Comparison of ENCODE assay signal across 19 mouse cellular contexts in the genomic region with DNA sequence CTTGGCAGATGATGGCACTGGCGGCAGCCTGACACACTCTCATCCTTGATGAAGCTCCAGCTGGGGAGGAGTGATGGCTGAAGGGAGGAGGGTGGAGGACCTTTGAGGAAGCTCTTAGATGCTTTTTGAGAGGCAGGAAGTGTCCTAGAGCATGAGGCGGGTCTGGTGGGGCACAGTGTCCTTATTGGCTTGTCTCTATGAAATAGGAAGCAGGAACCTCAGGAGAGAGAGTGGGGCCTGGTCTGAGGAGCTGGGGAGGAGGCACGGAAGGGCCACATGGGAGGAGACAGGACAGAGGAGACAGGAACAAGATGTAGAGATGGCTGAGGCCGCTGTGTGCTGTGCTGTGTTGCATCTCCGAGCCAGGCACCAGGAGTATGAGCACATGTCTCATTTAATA. TPM values are rescaled to one million over a fixed set of nuclear protein-coding genes. Genes with fewer than 3 reads are reported as not detected.
DNase-seq lines count a peak whose midpoint lies in the region; ATAC-seq lines count a peak whose summit lies in the region.
"Had no signal": no experiment of that assay in that cellular context is flagged by ENCODE, and none has a peak within 500 bp of the region (broad histone marks: within the 10 kb centered on the region; RNA-seq: fewer than 3 reads in every experiment).

No protein-coding gene starts in this region.

- H3K27me3 ChIP-seq in heart, embryonic 11.5 days (ENCODE audit: control insufficient read depth, insufficient read depth, low read length), result no peaks in the 10 kb centered on the region; the same call in 1 of the 2 replicates
- no peaks in the 10 kb centered on the region for H3K27me3 ChIP-seq in heart, embryonic 12.5 days (replicated peaks)
- no peaks in the 10 kb centered on the region for H3K27me3 ChIP-seq in intestine, embryonic 15.5 days (replicated peaks)
- H3K27me3 ChIP-seq: embryonic facial prominence, embryonic 12.5 days; heart, embryonic 13.5 days; limb, embryonic 15.5 days had no signal

- H3K9me3 ChIP-seq in heart, embryonic 11.5 days (replicated peaks; ENCODE audit: control insufficient read depth, low read length), result no peaks in the 10 kb centered on the region; the same call in 1 of the 2 replicates
- peaks cover 8% of the 10 kb centered on the region for H3K9me3 ChIP-seq in heart, embryonic 12.5 days (replicated peaks)
- no peaks in the 10 kb centered on the region for H3K9me3 ChIP-seq in intestine, embryonic 15.5 days
- H3K9me3 ChIP-seq: heart, embryonic 13.5 days; limb, embryonic 15.5 days had no signal

- 69% methylated on average over 5 of the region's 5 CpGs for WGBS in heart, embryonic 11.5 days (ENCODE audit: insufficient replicate concordance)
- 72% methylated on average over 5 of the region's 5 CpGs for WGBS in heart, embryonic 12.5 days
- WGBS in intestine, embryonic 15.5 days, result 69% methylated on average over 5 of the region's 5 CpGs

- no peak overlapping the region for H3K27ac ChIP-seq in heart, embryonic 11.5 days (ENCODE audit: low read depth, low read length)
- H3K27ac ChIP-seq in heart, embryonic 12.5 days (ENCODE audit: poor library complexity, severe bottlenecking), result no peak overlapping the region
- 0 out of 2 replicates have a peak overlapping the region, but pooled peaks have one; percentile 23 for H3K27ac ChIP-seq in brown adipose tissue, adult 24 weeks (replicated peaks; ENCODE audit: low read depth, low read length)
- H3K27ac ChIP-seq in intestine, embryonic 15.5 days, result no peak overlapping the region
- H3K27ac ChIP-seq: embryonic facial prominence, embryonic 12.5 days; heart, embryonic 13.5 days; limb, embryonic 15.5 days; midbrain, embryonic 10.5 days had no signal

- H3K9ac ChIP-seq in heart, embryonic 11.5 days (ENCODE audit: low read depth, low read length), result 0 out of 2 replicates have a peak overlapping the region, but pooled peaks have one; percentile 34
- H3K9ac ChIP-seq in heart, embryonic 12.5 days, result no peak overlapping the region
- no peak overlapping the region for H3K9ac ChIP-seq in intestine, embryonic 15.5 days
- H3K9ac ChIP-seq: embryonic facial prominence, embryonic 12.5 days; forebrain, postnatal 0 days; heart, embryonic 13.5 days; limb, embryonic 15.5 days had no signal

- no peak for ATAC-seq in heart, embryonic 11.5 days (replicated peaks; ENCODE audit: insufficient number of reproducible peaks, low FRiP score, low TSS enrichment)
- ATAC-seq in heart, embryonic 12.5 days (ENCODE audit: insufficient number of reproducible peaks, low FRiP score), result no peak
- ATAC-seq in megakaryocyte progenitor cell, adult 5-6 weeks (replicated peaks; ENCODE audit: poor library complexity), result peak; percentile 50
- no peak for ATAC-seq in intestine, embryonic 15.5 days
- ATAC-seq: forebrain, postnatal 0 days; inflammation-experienced regulatory T-cells, adult 6 months had no signal

- DNase-seq in lung, postnatal 10 days, result peak; percentile 38
- no peak for DNase-seq in lung, postnatal 14 days
- no peak for DNase-seq in frontal cortex, postnatal 25 days (ENCODE audit: low spot score in 2 of 2)
- DNase-seq: adrenal gland, adult 8-10 months; cerebellum, adult 18-20 months; cerebellum, postnatal 36 days; forebrain, postnatal 0 days; gastrocnemius, postnatal 10 days; thymus, postnatal 36 days had no signal

- no peaks in the 10 kb centered on the region for H3K4me1 ChIP-seq in heart, embryonic 11.5 days (ENCODE audit: control insufficient read depth, insufficient read depth, low read length)
- peaks cover 15% of the 10 kb centered on the region for H3K4me1 ChIP-seq in heart, embryonic 12.5 days (replicated peaks)
- peaks cover 30% of the 10 kb centered on the region for H3K4me1 ChIP-seq in brown adipose tissue, adult 24 weeks (ENCODE audit: control insufficient read depth, insufficient read depth, insufficient read length, low read length)
- H3K4me1 ChIP-seq in intestine, embryonic 15.5 days (replicated peaks), result peaks cover 8% of the 10 kb centered on the region; the same call in 1 of the 2 replicates

- no peaks in the 10 kb centered on the region for H3K36me3 ChIP-seq in heart, embryonic 11.5 days (ENCODE audit: control insufficient read depth, insufficient read depth, low read length)
- H3K36me3 ChIP-seq in heart, embryonic 12.5 days, result no peaks in the 10 kb centered on the region
- H3K36me3 ChIP-seq in intestine, embryonic 15.5 days, result no peaks in the 10 kb centered on the region
- H3K36me3 ChIP-seq: embryonic facial prominence, embryonic 12.5 days; heart, embryonic 13.5 days; limb, embryonic 15.5 days; midbrain, embryonic 10.5 days had no signal

- H3K4me3 ChIP-seq in heart, embryonic 11.5 days (ENCODE audit: low read depth, low read length), result no peak overlapping the region
- H3K4me3 ChIP-seq in heart, embryonic 12.5 days, result no peak overlapping the region
- H3K4me3 ChIP-seq in brown adipose tissue, adult 24 weeks (ENCODE audit: insufficient read depth, low read depth, low read length), result no peak overlapping the region
- no peak overlapping the region for H3K4me3 ChIP-seq in intestine, embryonic 15.5 days (replicated peaks)
- H3K4me3 ChIP-seq: embryonic facial prominence, embryonic 12.5 days; heart, embryonic 13.5 days; limb, embryonic 15.5 days; midbrain, embryonic 10.5 days had no signal

- H3K4me2 ChIP-seq in heart, embryonic 11.5 days, result no peak overlapping the region
- no peak overlapping the region for H3K4me2 ChIP-seq in heart, embryonic 12.5 days
- H3K4me2 ChIP-seq in intestine, embryonic 15.5 days (replicated peaks), result no peak overlapping the region
- H3K4me2 ChIP-seq: embryonic facial prominence, embryonic 12.5 days; heart, embryonic 13.5 days; limb, embryonic 15.5 days had no signal

RNA-seq across cellular contexts. Expression of a gene that starts 43.3 kb away (rescaled TPM):
- 1.7 and 2.4 TPM in 2 replicates for polyA plus RNA-seq in heart, embryonic 11.5 days (2014; fragmentation: Nextera tagmentation; extraction: Ambion mirVana)
- polyA plus RNA-seq in heart, embryonic 12.5 days (2016; fragmentation: Nextera tagmentation; extraction: Ambion mirVana), result 1.4 and 2.0 TPM in 2 replicates
- polyA plus RNA-seq in brown adipose tissue, adult 24 weeks (2012; ENCODE audit: insufficient read depth, insufficient read length, missing spikeins), result not detected in 2 replicates
- total RNA-seq in megakaryocyte progenitor cell, adult 5-6 weeks (2015), result 1.3 TPM in 1 of 2 replicates, not detected in the other
- not detected in 2 replicates for total RNA-seq in megakaryocyte progenitor cell, adult 5-6 weeks (2017)
- polyA plus RNA-seq in intestine, embryonic 15.5 days (2015; fragmentation: Nextera tagmentation; extraction: Ambion mirVana), result 0.63 and 0.72 TPM in 2 replicates
